Mouse (Mus musculus) left cerebral cortex, adult 2 months (tissue): ENCODE measurements at regions not wholly inside any gene's neighbourhood (a gene's known extent, or its start where the extent isn't known, plus 50 kb on each side); places are given as distances from the start of the nearest gene placed in this dataset.
"Not testable (repeated sequence)": the region's sequence is repeated elsewhere in the genome, so short reads cannot be mapped to it uniquely, and the experiment has no call there.

Experiments
- DNase-seq, 2 experiments: peaks; one replicate each; pipeline ENCODE4 v3.0.0; 2021 to 2022; ENCODE audit warnings: low spot score in 2 of 2, mixed read lengths in 1 of 2; ENCODE audit errors: extremely low spot score in 1 of 2
- H3K27ac ChIP-seq: fragments of 200-600 bp; 2 replicates; pipeline ENCODE4 v1.8.1; 2022
- H3K4me3 ChIP-seq: fragments of 200-600 bp; 2 replicates; pipeline ENCODE4 v1.8.1; 2022
- CTCF ChIP-seq: fragments of 200-600 bp; IDR thresholded peaks from 2 replicates; pipeline ENCODE4 v1.8.1; 2022; ENCODE audit warnings: antibody characterized with exemption, mild to moderate bottlenecking, moderate library complexity
- intact Hi-C: fragments of 180-260 bp; cut with DNase I; formaldehyde crosslinking; loops from one replicate; pipeline ENCODE4 v1.15.1; 2025
- microRNA-seq, 2 experiments: library from miRNA; unstranded; fragments of <30 nt; microRNA quantifications; one replicate each; pipeline ENCODE4 v1.2.0; 2021

DNA sequence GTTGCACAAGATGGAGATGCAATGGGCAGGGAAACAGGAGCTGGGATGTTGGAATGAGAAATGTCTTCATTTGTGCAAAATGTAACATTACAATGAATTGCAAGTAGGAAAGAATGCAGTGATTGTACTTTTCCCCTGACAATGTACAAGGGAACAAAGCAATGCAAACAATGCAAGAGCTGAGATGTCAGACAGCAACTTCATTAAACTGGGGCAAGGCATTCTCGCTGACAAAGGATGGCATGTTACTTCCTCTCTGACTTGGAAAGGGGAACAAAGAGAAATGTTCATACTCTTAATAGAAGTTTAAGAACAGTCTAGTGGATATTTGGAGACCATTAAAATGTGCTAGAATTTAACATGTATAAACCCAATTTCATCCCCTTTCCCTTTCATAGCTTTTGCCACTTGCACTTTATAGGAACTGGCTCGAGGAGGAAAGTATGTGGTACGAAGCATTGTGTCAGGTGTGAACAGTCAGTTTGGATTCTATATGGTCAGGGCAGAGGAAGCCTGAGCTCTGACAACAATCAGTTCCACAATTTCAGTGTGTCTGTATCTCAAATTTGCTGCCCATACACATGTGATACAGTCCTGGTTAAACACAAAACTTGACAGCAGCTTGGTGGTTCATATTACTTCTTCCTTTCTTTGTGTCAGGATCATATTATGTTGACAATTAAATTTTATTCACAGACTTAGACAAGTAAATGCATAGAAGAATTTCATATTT, 114.3 kb upstream of the Pou1f1 start:
- intact Hi-C loops, result no loop called here
- H3K4me3 ChIP-seq, result no peak overlapping the region
- DNase-seq, result no peak
- H3K27ac ChIP-seq, result no peak overlapping the region
- TF ChIP-seq CTCF, result no peak

GRCm38 (mm10) chr16:65432046-65432445, 88.3 kb upstream of the Pou1f1 start:
- H3K4me3 ChIP-seq, H3K27ac ChIP-seq, intact Hi-C loops, DNase-seq: not testable (repeated sequence)

DNA sequence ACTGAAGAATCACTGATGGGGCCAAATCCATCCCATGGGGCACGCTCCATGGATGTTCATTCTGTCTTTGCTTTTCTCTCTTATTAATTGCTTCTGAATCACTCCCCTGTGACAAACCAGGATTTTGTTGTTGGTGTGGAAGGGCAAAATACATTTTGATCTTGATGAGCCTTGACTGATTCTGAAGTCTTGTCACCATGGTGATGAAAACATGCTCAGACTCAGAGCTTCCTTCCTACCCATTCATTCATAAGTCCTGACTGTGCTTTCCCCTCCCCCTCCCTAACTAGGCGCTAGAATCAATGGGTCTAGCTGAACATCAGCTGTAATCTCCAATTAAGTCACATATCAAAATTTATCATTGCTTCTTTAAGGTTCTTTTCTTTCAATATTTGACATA, 84.2 kb upstream of the Pou1f1 start:
- intact Hi-C loops, result no loop called here
- no peak overlapping the region for H3K27ac ChIP-seq
- no peak for DNase-seq
- TF ChIP-seq CTCF, result no peak
- no peak overlapping the region for H3K4me3 ChIP-seq

DNA sequence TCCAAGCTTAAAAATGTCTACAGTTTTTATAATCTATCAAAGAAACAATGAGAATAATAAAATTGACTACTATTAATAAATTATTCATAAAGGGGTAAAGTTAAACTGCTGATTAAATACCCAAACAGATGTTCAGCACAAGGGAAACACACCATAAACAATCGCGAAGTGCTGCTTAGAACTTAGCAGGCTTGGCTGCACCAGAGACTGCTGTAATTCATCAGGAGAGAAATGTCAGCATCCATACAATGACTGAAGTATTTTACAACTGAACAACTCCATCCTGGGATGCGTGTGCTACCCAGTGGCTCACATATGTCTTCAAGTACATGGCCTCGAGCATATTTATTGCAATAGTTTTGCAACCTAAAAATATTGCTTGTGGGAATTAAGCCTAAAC, 78.4 kb upstream of the Pou1f1 start:
- intact Hi-C loops, result no loop called here
- DNase-seq, result no peak
- H3K27ac ChIP-seq, result no peak overlapping the region
- TF ChIP-seq CTCF, result no peak
- H3K4me3 ChIP-seq, result no peak overlapping the region

- intact Hi-C loops, result no loop called here
- H3K4me3 ChIP-seq, result no peak overlapping the region
- no peak for TF ChIP-seq CTCF
- no peak overlapping the region for H3K27ac ChIP-seq
- DNase-seq, result no peak
Observed at GRCm38 (mm10) chr16:65448810-65449209, 71.5 kb upstream of the Pou1f1 start.

GRCm38 (mm10) chr16:65450706-65451105, 69.6 kb upstream of the Pou1f1 start:
- intact Hi-C loops, result no loop called here

GRCm38 (mm10) chr16:65451885-65452284, 68.4 kb upstream of the Pou1f1 start:
- intact Hi-C loops, result no loop called here
- H3K27ac ChIP-seq, result no peak overlapping the region
- DNase-seq, result no peak
- no peak for TF ChIP-seq CTCF
- H3K4me3 ChIP-seq, result no peak overlapping the region

More at GRCm38 (mm10) chr16:65450706-65451105, 69.6 kb upstream of the Pou1f1 start:
- no peak for TF ChIP-seq CTCF
- DNase-seq, result no peak
- H3K4me3 ChIP-seq, result no peak overlapping the region
- H3K27ac ChIP-seq, result no peak overlapping the region

DNA sequence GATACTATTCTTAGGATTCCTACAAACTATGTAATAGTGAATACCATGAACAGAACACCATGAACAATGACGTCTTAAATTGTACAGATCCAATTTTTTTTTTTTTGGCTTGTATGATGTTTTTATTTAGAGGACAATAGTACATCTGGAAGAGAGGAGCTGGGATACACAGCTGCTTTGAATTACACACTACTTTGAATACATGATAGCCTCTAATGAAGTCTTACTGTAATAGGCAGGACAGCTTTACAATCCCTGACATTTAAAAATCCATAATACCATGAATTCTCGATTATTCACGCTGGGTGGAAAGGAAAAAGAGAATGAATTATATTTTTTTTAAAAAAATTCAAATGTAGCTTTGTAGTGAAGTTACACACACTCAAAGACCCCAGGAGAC, 63.4 kb upstream of the Pou1f1 start:
- intact Hi-C loops, DNase-seq, H3K27ac ChIP-seq, H3K4me3 ChIP-seq: not testable (repeated sequence)

GRCm38 (mm10) chr16:65458234-65458633, 62.1 kb upstream of the Pou1f1 start:
- Histone ChIP-seq H3K4me3 (no peak overlapping the region), H3K27ac (no peak overlapping the region)
- intact Hi-C loops, result no loop called here
- DNase-seq, result no peak
- TF ChIP-seq CTCF, result no peak

- no peak for TF ChIP-seq CTCF
- intact Hi-C loops, result no loop called here
- H3K4me3 ChIP-seq, result no peak overlapping the region
- DNase-seq, result no peak
- no peak overlapping the region for H3K27ac ChIP-seq
Observed at GRCm38 (mm10) chr16:65469681-65470080, 50.6 kb upstream of the Pou1f1 start.

Small RNA genes lying in the stretch of these regions (microRNA-seq; reads per million reads assigned to microRNA genes)
- 0 reads per million in 2 experiments for gene Gm23659
